Mouse (Mus musculus) C2C12 (cell line): ENCODE measurements around the gene Tmbim1.

Source experiments
- CEBPB ChIP-seq: IDR thresholded peaks from one replicate; pipeline ENCODE4 v1.6.1; 2011; ENCODE audit warnings: low read depth, mild to moderate bottlenecking, control low read depth, moderate library complexity
- CTCF ChIP-seq: IDR thresholded peaks from one replicate; pipeline ENCODE4 v1.5.1; 2011; ENCODE audit not compliant: control insufficient read depth, insufficient read depth, insufficient read length
- FOSL1 ChIP-seq: IDR thresholded peaks from one replicate; pipeline ENCODE4 v1.8.0; 2011; ENCODE audit warnings: mild to moderate bottlenecking, low read length; ENCODE audit not compliant: poor library complexity, insufficient read depth, severe bottlenecking
- MAX ChIP-seq: IDR thresholded peaks from one replicate; pipeline ENCODE4 v1.6.1; 2011; ENCODE audit warnings: mild to moderate bottlenecking, control low read depth
- MYOD1 ChIP-seq: IDR thresholded peaks from one replicate; pipeline ENCODE4 v1.6.1; 2011; ENCODE audit warnings: low read depth; ENCODE audit not compliant: control insufficient read depth, insufficient read length

DNA sequence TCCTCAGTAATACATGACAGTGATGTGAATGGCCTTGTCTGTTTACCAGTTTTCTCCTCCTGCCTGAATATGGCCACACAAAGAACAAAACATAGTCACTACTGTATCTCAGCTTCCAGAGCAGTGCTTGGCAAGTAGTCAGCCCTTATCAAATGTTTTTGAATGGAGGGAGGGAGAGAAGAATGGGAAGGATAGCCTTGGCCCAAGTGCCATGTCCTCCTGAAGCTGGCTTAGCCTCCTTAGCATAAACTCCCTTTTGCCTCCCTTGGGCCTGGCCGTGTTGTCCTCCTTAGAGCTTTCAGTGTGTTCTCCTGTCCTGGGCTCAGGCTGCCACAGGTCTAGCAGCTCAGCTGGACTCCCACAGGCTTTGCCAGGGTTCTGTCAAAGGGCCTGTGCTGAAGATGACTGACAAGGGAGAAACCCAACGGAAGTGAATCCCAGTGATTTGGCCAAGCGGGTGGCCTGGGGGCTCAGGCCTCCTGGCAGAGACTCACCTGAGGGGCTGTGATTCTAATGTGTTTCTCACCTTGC is 31.9 kb upstream of the Tmbim1 start:
- no peak for TF ChIP-seq CTCF
- no peak for TF ChIP-seq FOSL1
- no peak for TF ChIP-seq CEBPB
- no peak for TF ChIP-seq MYOD1
- no peak for TF ChIP-seq MAX
